ENCODE assay signal across 16 mouse cellular contexts in genomic region chr6:93727630-93728178, GRCm38 (mm10).
DNase-seq lines count a peak whose midpoint lies in the region; ATAC-seq lines count a peak whose summit lies in the region.
"Had no signal": no experiment of that assay in that cellular context is flagged by ENCODE, and none has a peak within 500 bp of the region (broad histone marks: within the 10 kb centered on the region; RNA-seq: fewer than 3 reads in every experiment).

No protein-coding gene starts in this region.

- peak overlapping the region; percentile 93 for H3K27ac ChIP-seq in brown adipose tissue, adult 24 weeks (replicated peaks; ENCODE audit: low read depth, low read length)
- peak overlapping the region; percentile 23; the same call in 1 of the 2 replicates for H3K27ac ChIP-seq in lung, embryonic 16.5 days (ENCODE audit: low read length)
- H3K27ac ChIP-seq: forebrain, embryonic 12.5 days; limb, embryonic 12.5 days; neural tube, embryonic 15.5 days had no signal

- WGBS in lung, embryonic 16.5 days = 30% methylated on average over 15 of the region's 15 CpGs

- H3K4me2 ChIP-seq in lung, embryonic 16.5 days (ENCODE audit: low read depth, low read length) = peak overlapping the region; percentile 20
- H3K4me2 ChIP-seq: forebrain, embryonic 12.5 days; limb, embryonic 12.5 days; midbrain, embryonic 13.5 days; neural tube, embryonic 15.5 days had no signal

- peak overlapping the region; percentile 13; the same call in 1 of the 2 replicates for H3K4me3 ChIP-seq in brown adipose tissue, adult 24 weeks (ENCODE audit: insufficient read depth, low read depth, low read length)
- H3K4me3 ChIP-seq in lung, embryonic 16.5 days (ENCODE audit: low read length) = no peak overlapping the region
- H3K4me3 ChIP-seq: forebrain, embryonic 12.5 days; limb, embryonic 12.5 days; midbrain, embryonic 13.5 days; neural tube, embryonic 15.5 days had no signal

- H3K9me3 ChIP-seq in lung, embryonic 16.5 days (ENCODE audit: control insufficient read depth, low read length) = no peaks in the 10 kb centered on the region
- H3K9me3 ChIP-seq: forebrain, embryonic 12.5 days; limb, embryonic 12.5 days; midbrain, embryonic 13.5 days; neural tube, embryonic 15.5 days had no signal

- H3K9ac ChIP-seq in lung, embryonic 16.5 days (ENCODE audit: low read length) = no peak overlapping the region
- H3K9ac ChIP-seq: forebrain, embryonic 12.5 days; limb, embryonic 12.5 days; midbrain, embryonic 13.5 days; neural tube, embryonic 15.5 days had no signal

- no peaks in the 10 kb centered on the region for H3K36me3 ChIP-seq in lung, embryonic 16.5 days (ENCODE audit: control insufficient read depth, insufficient read depth, low read length)
- H3K36me3 ChIP-seq: limb, embryonic 12.5 days; neural tube, embryonic 15.5 days had no signal

- DNase-seq in embryo, embryonic 10 days (ENCODE audit: low spot score) = peak; percentile 28
- no peak for DNase-seq in embryo, embryonic 9.5 days (ENCODE audit: extremely low spot score)
- peak; percentile 36 for DNase-seq in kidney, adult 9 months
- DNase-seq in retina, embryonic 14.5 days (ENCODE audit: low spot score) = no peak
- DNase-seq in ovary, postnatal 14 days (ENCODE audit: low spot score) = no peak
- no peak for DNase-seq in right cerebral cortex, adult 2 months (ENCODE audit: low spot score in 2 of 2)
- DNase-seq: cerebellum, postnatal 36 days; gastrocnemius, postnatal 10 days; thymus, postnatal 36 days had no signal

- no peaks in the 10 kb centered on the region for H3K27me3 ChIP-seq in lung, embryonic 16.5 days (ENCODE audit: control insufficient read depth, insufficient read depth, low read depth, low read length)
- H3K27me3 ChIP-seq: forebrain, embryonic 12.5 days; limb, embryonic 12.5 days; midbrain, embryonic 13.5 days; neural tube, embryonic 15.5 days had no signal

- H3K4me1 ChIP-seq in brown adipose tissue, adult 24 weeks (ENCODE audit: control insufficient read depth, insufficient read depth, insufficient read length, low read length) = peaks cover 20% of the 10 kb centered on the region
- H3K4me1 ChIP-seq in lung, embryonic 16.5 days (replicated peaks; ENCODE audit: control insufficient read depth, insufficient read depth, low read length) = peaks cover 3% of the 10 kb centered on the region; the same call in 1 of the 2 replicates

- peak; percentile 93 for ATAC-seq in lung, embryonic 16.5 days (ENCODE audit: low read depth)
- ATAC-seq: inflammation-experienced regulatory T-cells, adult 6 months; midbrain, embryonic 13.5 days had no signal

Comparison
In these comparisons a context has a peak if more than half of its experiments do, and no peak if none do; other contexts are left out.
1. DNase-seq: peak in embryo, embryonic 10 days (single experiment) and kidney, adult 9 months (single experiment); none in embryo, embryonic 9.5 days (single experiment), retina, embryonic 14.5 days (single experiment), ovary, postnatal 14 days (single experiment) and right cerebral cortex, adult 2 months (0 of 2).